Mouse (Mus musculus): Measurements from ENCODE around the gene Tuba3a. TPM values are rescaled to one million over a fixed set of nuclear protein-coding genes. Genes with fewer than 3 reads are reported as not detected.

The Tuba3a gene
- polyA plus RNA-seq (2015; fragmentation: Nextera tagmentation; extraction: Ambion mirVana): 0.10 TPM in 1 of 2 replicates, not detected in the other

GRCm38 (mm10) chr6:125285890-125286289 lies at the start of gene Tuba3a:
Gene Tuba3a, minus strand, starts transcription at chr6:125286042.
- ATAC-seq: no peak

DNA sequence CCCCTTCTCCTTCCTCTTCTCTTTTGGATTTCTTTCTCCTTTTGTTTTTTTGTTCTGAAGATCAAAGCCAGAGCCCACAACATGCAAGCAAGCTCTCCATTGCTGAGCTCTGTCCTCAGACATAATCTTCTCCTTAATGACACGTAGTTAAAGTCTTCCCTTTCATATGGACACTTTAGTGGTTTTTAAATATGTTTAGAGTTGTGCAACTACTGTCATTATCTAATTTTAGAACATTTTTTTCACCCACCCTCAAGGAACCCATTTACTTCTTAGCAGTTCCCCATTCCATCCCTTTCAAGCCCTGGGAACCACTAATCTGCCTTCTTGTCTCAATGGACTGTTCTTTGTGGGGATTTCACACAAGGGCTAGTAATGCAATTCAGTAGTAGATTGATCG lies 48.5 kb upstream of the Tuba3a start:
- Histone ChIP-seq H3K9ac (ENCODE audit: low read depth, low read length) (no peak overlapping the region), H3K4me3 (ENCODE audit: low read length) (no peak overlapping the region), H3K4me1 (ENCODE audit: control insufficient read depth, insufficient read depth, low read depth, low read length) (no peaks in the 10 kb centered on the region), H3K36me3 (ENCODE audit: control insufficient read depth, insufficient read depth, low read length) (no peaks in the 10 kb centered on the region), H3K27ac (ENCODE audit: low read depth, low read length) (no peak overlapping the region), H3K4me2 (ENCODE audit: low read length) (no peak overlapping the region), H3K9me3 (ENCODE audit: control insufficient read depth, low read length) (no peaks in the 10 kb centered on the region), H3K27me3 (replicated peaks; ENCODE audit: control insufficient read depth, insufficient read depth, low read length) (no peaks in the 10 kb centered on the region)
- 66% methylated on average over 2 of the region's 2 CpGs for WGBS
- ATAC-seq: no peak

More at GRCm38 (mm10) chr6:125285890-125286289, at the start of gene Tuba3a:
- Histone ChIP-seq H3K27ac (ENCODE audit: low read depth, low read length) (no peak within 1 kb of the TSS), H3K4me2 (ENCODE audit: low read length) (no peak within 1 kb of the TSS), H3K4me1 (ENCODE audit: control insufficient read depth, insufficient read depth, low read depth, low read length) (no peaks in the 10 kb centered on the region), H3K9ac (ENCODE audit: low read depth, low read length) (no peak within 1 kb of the TSS), H3K9me3 (ENCODE audit: control insufficient read depth, low read length) (no peaks in the 10 kb centered on the region), H3K36me3 (ENCODE audit: control insufficient read depth, insufficient read depth, low read length) (no peaks in the 10 kb centered on the region), H3K4me3 (ENCODE audit: low read length) (no peak within 1 kb of the TSS), H3K27me3 (replicated peaks; ENCODE audit: control insufficient read depth, insufficient read depth, low read length) (no peaks in the 10 kb centered on the region)
- 94% methylated on average over 21 of the region's 22 CpGs for WGBS

DNA sequence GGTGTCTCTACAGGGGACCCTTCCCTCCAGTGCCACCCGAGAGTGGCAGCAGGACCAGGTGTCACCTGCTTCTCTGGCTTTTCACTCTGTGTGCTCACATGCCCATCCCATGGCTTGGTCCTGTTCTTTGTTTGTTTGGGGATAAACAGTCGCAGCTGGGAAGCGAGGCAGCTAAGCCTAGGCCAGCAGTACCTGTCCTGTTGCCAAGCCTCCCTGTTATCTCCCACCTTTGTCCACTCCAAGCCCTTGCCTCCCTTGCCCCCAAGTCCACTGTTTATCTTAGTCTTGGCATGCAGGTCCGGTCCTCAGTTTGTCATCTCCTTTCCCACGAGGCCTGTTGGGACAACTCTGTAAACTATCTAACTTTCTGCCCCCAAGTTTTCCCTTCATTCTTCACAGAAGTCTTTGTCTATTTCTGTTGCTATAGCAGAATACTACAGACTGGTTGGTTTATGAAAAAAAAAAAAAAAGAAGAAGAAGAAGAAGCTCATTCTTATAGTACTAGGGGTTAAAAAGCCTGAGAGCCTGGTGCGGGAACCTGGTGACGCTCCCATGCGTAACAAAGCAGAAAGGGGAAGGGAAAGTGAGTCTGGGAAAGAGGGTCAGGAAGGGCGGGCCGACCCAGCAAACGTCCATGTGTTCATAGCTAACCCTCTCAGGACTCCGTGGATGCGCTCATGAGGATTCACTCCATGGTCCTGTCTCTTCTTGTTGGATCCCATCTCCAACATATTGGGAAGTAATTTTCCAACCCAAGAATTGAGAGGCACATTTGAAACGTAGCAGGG lies 47.5 kb upstream of the Tuba3a start:
- 81% methylated on average over 14 of the region's 14 CpGs for WGBS
- H3K9me3 ChIP-seq (ENCODE audit: control insufficient read depth, low read length): no peaks in the 10 kb centered on the region
- no peak overlapping the region for H3K4me2 ChIP-seq (ENCODE audit: low read length)
- H3K27me3 ChIP-seq (replicated peaks; ENCODE audit: control insufficient read depth, insufficient read depth, low read length): no peaks in the 10 kb centered on the region
- no peaks in the 10 kb centered on the region for H3K4me1 ChIP-seq (ENCODE audit: control insufficient read depth, insufficient read depth, low read depth, low read length)
- ATAC-seq: no peak
- no peak overlapping the region for H3K27ac ChIP-seq (ENCODE audit: low read depth, low read length)
- H3K4me3 ChIP-seq (ENCODE audit: low read length): no peak overlapping the region
- H3K36me3 ChIP-seq (ENCODE audit: control insufficient read depth, insufficient read depth, low read length): no peaks in the 10 kb centered on the region
- H3K9ac ChIP-seq (ENCODE audit: low read depth, low read length): no peak overlapping the region

- Histone ChIP-seq H3K9ac (ENCODE audit: low read depth, low read length) (peak overlapping the region; percentile 68), H3K36me3 (ENCODE audit: control insufficient read depth, insufficient read depth, low read length) (no peaks in the 10 kb centered on the region), H3K4me1 (ENCODE audit: control insufficient read depth, insufficient read depth, low read depth, low read length) (no peaks in the 10 kb centered on the region), H3K27ac (ENCODE audit: low read depth, low read length) (no peak overlapping the region), H3K9me3 (ENCODE audit: control insufficient read depth, low read length) (no peaks in the 10 kb centered on the region), H3K4me3 (ENCODE audit: low read length) (peak overlapping the region; percentile 51), H3K27me3 (replicated peaks; ENCODE audit: control insufficient read depth, insufficient read depth, low read length) (no peaks in the 10 kb centered on the region), H3K4me2 (ENCODE audit: low read length) (peak overlapping the region; percentile 88)
- ATAC-seq: peak; percentile 91
- 2% methylated on average over 39 of the region's 39 CpGs for WGBS
These were observed 44.9 kb upstream of the Tuba3a start for GRCm38 (mm10) chr6:125330626-125331326.

GRCm38 (mm10) chr6:125328243-125328642 lies 42.4 kb upstream of the Tuba3a start:
- Histone ChIP-seq H3K36me3 (ENCODE audit: control insufficient read depth, insufficient read depth, low read length) (no peaks in the 10 kb centered on the region), H3K4me1 (ENCODE audit: control insufficient read depth, insufficient read depth, low read depth, low read length) (no peaks in the 10 kb centered on the region), H3K9ac (ENCODE audit: low read depth, low read length) (no peak overlapping the region), H3K27me3 (replicated peaks; ENCODE audit: control insufficient read depth, insufficient read depth, low read length) (no peaks in the 10 kb centered on the region), H3K4me2 (ENCODE audit: low read length) (no peak overlapping the region), H3K9me3 (ENCODE audit: control insufficient read depth, low read length) (no peaks in the 10 kb centered on the region), H3K4me3 (ENCODE audit: low read length) (no peak overlapping the region), H3K27ac (ENCODE audit: low read depth, low read length) (no peak overlapping the region)
- 90% methylated on average over 5 of the region's 5 CpGs for WGBS
- no peak for ATAC-seq

DNA sequence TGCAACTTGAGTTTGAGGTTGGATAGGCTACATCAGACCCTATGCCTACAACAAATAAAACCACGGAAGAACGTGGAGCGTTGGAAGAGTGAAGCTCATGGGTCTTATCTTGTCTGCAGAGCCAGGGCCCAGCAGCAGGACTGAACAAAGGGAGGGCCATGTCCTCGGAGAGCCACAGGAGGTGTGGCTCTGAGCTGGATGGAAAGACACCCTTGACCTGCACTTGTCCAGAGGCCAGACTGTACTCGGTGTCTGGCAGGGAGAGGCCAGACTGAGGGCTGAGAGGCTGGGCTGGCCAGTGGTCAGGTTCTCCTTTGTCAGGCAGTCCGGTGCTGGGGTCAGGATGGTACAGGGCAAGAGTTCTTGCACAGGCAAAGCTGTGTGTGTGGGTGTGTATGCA lies 39.5 kb upstream of the Tuba3a start:
- WGBS: 69% methylated on average over 6 of the region's 6 CpGs
- no peak for ATAC-seq
- peaks cover 11% of the 10 kb centered on the region for H3K27me3 ChIP-seq (replicated peaks; ENCODE audit: control insufficient read depth, insufficient read depth, low read length)
- H3K36me3 ChIP-seq (ENCODE audit: control insufficient read depth, insufficient read depth, low read length): no peaks in the 10 kb centered on the region
- no peaks in the 10 kb centered on the region for H3K4me1 ChIP-seq (ENCODE audit: control insufficient read depth, insufficient read depth, low read depth, low read length)
- no peak overlapping the region for H3K4me2 ChIP-seq (ENCODE audit: low read length)
- no peak overlapping the region for H3K9ac ChIP-seq (ENCODE audit: low read depth, low read length)
- no peak overlapping the region for H3K4me3 ChIP-seq (ENCODE audit: low read length)
- no peaks in the 10 kb centered on the region for H3K9me3 ChIP-seq (ENCODE audit: control insufficient read depth, low read length)
- H3K27ac ChIP-seq (ENCODE audit: low read depth, low read length): no peak overlapping the region

GRCm38 (mm10) chr6:125323547-125323946 lies 37.7 kb upstream of the Tuba3a start:
- ATAC-seq: no peak
- Histone ChIP-seq H3K27me3 (replicated peaks; ENCODE audit: control insufficient read depth, insufficient read depth, low read length) (peaks cover 13% of the 10 kb centered on the region), H3K27ac (ENCODE audit: low read depth, low read length) (no peak overlapping the region), H3K4me3 (ENCODE audit: low read length) (no peak overlapping the region), H3K4me2 (ENCODE audit: low read length) (no peak overlapping the region), H3K4me1 (ENCODE audit: control insufficient read depth, insufficient read depth, low read depth, low read length) (no peaks in the 10 kb centered on the region), H3K36me3 (ENCODE audit: control insufficient read depth, insufficient read depth, low read length) (no peaks in the 10 kb centered on the region), H3K9ac (ENCODE audit: low read depth, low read length) (no peak overlapping the region), H3K9me3 (ENCODE audit: control insufficient read depth, low read length) (no peaks in the 10 kb centered on the region)
- 76% methylated on average over 6 of the region's 6 CpGs for WGBS

GRCm38 (mm10) chr6:125322794-125323193 lies 37.0 kb upstream of the Tuba3a start:
- Histone ChIP-seq H3K27ac (ENCODE audit: low read depth, low read length) (no peak overlapping the region), H3K4me3 (ENCODE audit: low read length) (no peak overlapping the region), H3K9me3 (ENCODE audit: control insufficient read depth, low read length) (no peaks in the 10 kb centered on the region), H3K9ac (ENCODE audit: low read depth, low read length) (no peak overlapping the region), H3K27me3 (replicated peaks; ENCODE audit: control insufficient read depth, insufficient read depth, low read length) (peaks cover 13% of the 10 kb centered on the region), H3K36me3 (ENCODE audit: control insufficient read depth, insufficient read depth, low read length) (no peaks in the 10 kb centered on the region), H3K4me2 (ENCODE audit: low read length) (no peak overlapping the region), H3K4me1 (ENCODE audit: control insufficient read depth, insufficient read depth, low read depth, low read length) (no peaks in the 10 kb centered on the region)
- ATAC-seq: no peak
- WGBS: 52% methylated on average over 13 of the region's 13 CpGs

DNA sequence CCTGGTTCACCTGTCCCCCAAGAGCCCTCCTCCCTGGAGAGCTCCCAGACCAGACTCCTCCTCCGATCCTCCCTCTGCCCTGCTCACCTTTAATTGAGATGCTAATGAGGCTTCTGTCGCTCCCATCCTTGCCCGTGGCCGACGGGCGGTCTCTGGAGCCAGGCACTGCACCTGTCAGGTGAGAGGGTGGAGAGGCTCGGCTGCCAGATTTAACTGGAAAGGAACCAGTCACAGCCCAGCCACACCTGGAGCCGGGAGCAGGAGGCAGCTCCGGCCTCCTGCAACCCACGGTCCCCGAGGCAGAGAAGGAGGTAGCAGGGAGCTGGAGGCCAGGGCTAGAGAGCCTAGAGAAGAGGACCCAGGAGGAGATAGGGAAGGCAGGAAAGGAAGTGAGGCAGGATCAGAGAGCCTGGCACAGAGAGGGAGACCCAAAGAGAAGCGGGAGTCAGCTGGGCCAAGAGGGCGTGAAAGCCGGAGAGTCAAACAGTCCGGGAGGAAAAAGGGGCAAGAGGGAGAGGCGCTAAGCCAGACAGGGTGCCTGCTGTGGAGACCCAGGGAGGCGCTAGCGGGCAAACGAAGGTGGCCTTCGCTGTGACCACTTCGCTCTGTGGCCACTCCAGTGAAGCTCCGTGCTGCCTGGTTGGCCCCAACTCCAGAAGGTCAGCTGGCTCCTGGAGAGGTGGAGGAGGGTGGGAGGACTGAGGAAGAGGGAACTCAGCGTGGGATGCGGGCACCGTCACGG lies 35.4 kb upstream of the Tuba3a start:
- H3K9ac ChIP-seq (ENCODE audit: low read depth, low read length): no peak overlapping the region
- no peaks in the 10 kb centered on the region for H3K36me3 ChIP-seq (ENCODE audit: control insufficient read depth, insufficient read depth, low read length)
- ATAC-seq: no peak
- no peak overlapping the region for H3K27ac ChIP-seq (ENCODE audit: low read depth, low read length)
- no peak overlapping the region for H3K4me3 ChIP-seq (ENCODE audit: low read length)
- H3K9me3 ChIP-seq (ENCODE audit: control insufficient read depth, low read length): no peaks in the 10 kb centered on the region
- peaks cover 13% of the 10 kb centered on the region for H3K27me3 ChIP-seq (replicated peaks; ENCODE audit: control insufficient read depth, insufficient read depth, low read length)
- no peak overlapping the region for H3K4me2 ChIP-seq (ENCODE audit: low read length)
- WGBS: 9% methylated on average over 26 of the region's 26 CpGs
- no peaks in the 10 kb centered on the region for H3K4me1 ChIP-seq (ENCODE audit: control insufficient read depth, insufficient read depth, low read depth, low read length)

Measured in hindbrain, embryonic 16.5 days (tissue).